Mouse (Mus musculus): Measurements from ENCODE around the gene Zdhhc23.

GRCm38 (mm10) chr16:44017707-44018106 is 38.1 kb upstream of the Zdhhc23 start:
- no peak for TF ChIP-seq TAL1 (IDR thresholded peaks at IDR 0.05; ENCODE audit: low read length)
- TF ChIP-seq GATA1 (IDR thresholded peaks at IDR 0.05; ENCODE audit: low read length): no peak

All from erythroblast, embryonic 14.5 days (primary cell).